Mouse (Mus musculus) left cerebral cortex, postnatal 25 days (tissue): ENCODE results near the gene A630001G21Rik. TPM values are rescaled to one million over a fixed set of nuclear protein-coding genes. Genes with fewer than 3 reads are reported as not detected.

Experiments used
- DNase-seq, 2 experiments: peaks; one replicate each; pipeline ENCODE4 v3.0.0; 2022; ENCODE audit warnings: low spot score in 2 of 2, mixed read lengths in 1 of 2
- intact Hi-C: fragments of 180-260 bp; cut with DNase I; formaldehyde crosslinking; loops from one replicate; pipeline ENCODE4 v1.15.1; 2025
- total RNA-seq, 2 experiments: library from RNA; stranded (reverse); gene quantifications; 2 replicates each; pipeline ENCODE4 v1.2.3; 2021

A630001G21Rik gene
- total RNA-seq, 2 experiments from 2014 or later = 0.25 TPM; not detected in 1

- intact Hi-C loops = loop anchor here (5.0 kb wide), 1 partner anchor 102 kb away; no protein-coding TSS in a partner anchor
- DNase-seq = no peak
Measured at GRCm38 (mm10) chr1:85739819-85740218, 38.6 kb downstream of the A630001G21Rik start.

DNA sequence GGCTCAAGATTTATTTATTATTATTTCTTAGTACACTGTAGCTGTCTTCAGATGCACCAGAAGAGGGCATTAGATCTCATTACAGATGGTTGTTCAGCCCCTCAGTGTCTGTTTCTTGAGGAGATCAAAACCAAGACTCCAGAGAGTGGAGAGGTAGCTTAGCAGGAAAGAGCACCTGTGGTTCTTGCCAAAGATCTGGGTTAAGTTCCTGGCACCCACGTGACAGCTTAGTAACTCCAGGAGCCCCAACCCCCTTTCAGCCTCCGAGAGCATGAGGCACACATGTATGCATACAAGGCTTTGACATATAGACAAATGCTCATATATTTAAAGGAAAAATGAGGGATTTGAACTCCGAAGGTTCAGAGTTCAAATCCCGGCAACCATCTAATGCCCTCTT lies 39.4 kb downstream of the A630001G21Rik start:
- intact Hi-C loops = loop anchor here (5.0 kb wide), 1 partner anchor 103 kb away; no protein-coding TSS in a partner anchor
- no peak for DNase-seq

- intact Hi-C loops = loop anchor here (2.0 to 5.0 kb wide), 2 partner anchors 106 to 156 kb away; no protein-coding TSS in a partner anchor
- DNase-seq = peak; percentile 75 to 76
Measured at GRCm38 (mm10) chr1:85736355-85737184, 41.9 kb downstream of the A630001G21Rik start.

DNA sequence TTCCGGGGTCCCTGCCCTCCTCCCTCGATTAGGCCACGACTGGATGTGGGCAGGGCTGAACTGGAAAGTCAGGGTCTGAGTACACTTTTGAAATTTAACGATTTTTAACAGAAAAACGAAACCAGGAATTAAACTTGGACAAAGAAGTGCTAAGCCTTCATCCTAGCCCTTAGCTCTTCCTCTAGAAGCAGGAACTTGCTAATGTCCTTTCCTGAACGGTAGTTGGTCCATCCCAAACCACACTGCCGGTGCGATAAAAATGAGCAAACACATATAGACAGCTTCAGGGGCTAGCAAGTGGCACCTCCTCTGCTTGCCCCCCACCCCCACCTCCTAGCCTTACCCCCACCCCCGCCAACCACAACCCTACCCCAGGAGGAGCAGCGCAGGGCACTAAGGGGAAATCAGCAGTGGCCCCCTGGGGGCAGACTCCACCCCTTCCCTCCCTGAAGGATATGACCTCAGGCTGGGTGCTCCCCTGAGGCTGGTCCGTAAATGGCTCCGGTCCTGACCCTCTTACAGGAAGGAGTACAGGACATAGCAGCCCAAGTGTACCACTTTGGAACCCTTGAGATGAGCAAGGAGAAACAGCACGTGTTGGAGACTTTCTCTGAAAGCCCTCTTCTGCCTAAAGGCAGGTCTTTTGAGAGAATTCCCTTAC lies 42.9 kb downstream of the A630001G21Rik start:
- DNase-seq = no peak
- intact Hi-C loops = loop anchor here (2.0 to 5.0 kb wide), 2 partner anchors 107 to 155 kb away; no protein-coding TSS in a partner anchor

DNA sequence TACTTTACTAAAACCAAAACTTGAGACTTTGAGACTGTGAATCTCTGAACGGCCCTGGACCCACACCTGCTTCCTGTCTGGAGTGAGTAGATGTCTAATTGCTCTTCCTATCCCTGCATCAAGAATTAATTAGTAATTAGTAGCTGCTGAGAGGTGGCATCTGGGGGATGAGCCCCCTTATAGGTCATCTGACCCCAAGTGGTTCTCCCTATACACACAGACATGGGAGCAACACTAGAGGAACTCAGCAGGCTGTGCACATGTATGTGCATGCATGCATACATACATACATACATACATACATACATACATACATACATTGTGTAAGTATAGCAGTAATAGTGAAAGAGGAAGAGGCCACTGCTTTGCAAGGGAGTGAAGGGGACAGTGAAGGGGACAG lies 43.9 kb downstream of the A630001G21Rik start:
- intact Hi-C loops = no loop called here

GRCm38 (mm10) chr1:85732581-85732980 lies 45.9 kb downstream of the A630001G21Rik start:
- DNase-seq = no peak
- intact Hi-C loops = no loop called here

More for the DNA sequence above, 43.9 kb downstream of the A630001G21Rik start:
- no peak for DNase-seq

GRCm38 (mm10) chr1:85730471-85730870 lies 48.0 kb downstream of the A630001G21Rik start:
- intact Hi-C loops = no loop called here
- DNase-seq = no peak

DNA sequence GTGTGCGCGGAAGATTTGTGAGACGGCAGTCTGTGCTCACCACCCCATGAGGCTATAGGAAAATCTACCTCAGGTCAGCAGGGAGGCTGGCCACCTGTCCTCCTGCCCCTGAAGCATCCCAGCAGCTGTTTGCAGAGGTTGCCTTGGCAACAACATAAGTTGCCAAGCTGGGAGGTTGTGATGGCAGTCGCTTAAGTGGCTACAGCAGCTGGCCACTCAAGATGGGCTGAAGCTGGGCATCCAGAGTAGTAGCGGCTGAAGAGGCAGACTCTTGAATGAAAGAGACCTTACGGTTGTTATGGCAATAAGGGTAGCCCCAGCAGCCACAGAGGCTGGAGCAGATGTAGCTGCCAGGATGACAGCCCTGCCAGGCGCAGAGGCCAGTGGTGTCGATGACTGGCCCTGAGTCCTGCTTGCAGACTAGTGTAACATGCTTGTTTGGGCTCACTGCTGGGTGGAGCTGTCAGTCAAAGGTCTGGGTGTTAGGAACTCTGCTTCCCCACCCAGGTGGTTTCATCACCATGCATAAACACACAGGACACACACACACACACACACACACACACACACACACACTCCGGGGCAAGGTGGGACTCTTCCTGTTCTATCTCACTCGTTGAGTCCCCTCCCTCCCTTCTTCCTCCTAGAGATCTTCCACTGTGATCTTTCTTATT lies 58.1 kb downstream of the A630001G21Rik start:
- no peak for DNase-seq
- intact Hi-C loops = no loop called here

DNA sequence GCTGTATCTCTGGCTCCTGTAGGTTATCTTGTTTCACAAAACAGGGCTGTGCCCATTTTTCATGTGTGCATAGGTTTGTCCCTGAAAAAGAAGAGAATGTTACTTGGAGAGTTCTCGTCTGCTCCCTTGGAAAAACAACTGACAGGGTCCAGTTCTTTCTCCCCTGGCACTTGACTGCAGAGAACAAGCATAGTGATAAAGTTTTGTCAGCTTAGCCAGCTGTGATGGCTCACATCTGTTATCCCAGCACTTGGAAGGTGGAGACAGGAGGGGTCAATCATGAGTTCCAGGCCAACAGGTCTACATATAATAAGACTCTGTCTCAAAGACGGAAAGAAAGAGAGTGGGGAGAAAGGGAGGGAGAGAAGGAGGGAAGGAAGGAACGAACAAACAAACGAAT lies 59.4 kb downstream of the A630001G21Rik start:
- intact Hi-C loops = no loop called here
- no peak for DNase-seq

DNA sequence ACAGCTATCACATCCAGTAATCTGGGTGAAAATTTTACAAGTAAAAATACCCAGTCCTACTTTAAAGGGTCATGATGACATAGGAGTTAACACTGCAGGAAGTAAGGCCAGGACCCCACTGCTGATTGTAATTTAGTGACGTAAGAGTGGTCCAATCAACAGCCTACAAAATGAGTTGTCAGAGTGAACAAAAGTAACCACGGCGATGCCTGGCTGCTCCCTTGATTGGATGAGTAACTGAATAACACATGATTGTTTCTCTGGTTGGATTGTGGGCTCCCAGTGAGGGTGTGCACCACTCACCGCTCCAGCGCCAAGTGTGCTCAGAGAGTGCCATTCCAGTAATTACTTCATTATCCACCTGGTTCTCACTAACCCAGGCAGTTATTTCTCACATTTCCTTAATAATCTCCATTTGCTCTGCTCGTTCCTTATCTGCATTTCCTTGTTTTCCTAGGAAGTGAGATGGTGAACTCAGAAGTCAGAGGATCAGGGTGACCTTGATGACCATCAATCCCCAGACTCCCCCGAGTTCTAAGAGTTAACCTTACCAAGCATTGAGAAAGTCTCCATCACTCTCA lies 61.9 kb downstream of the A630001G21Rik start:
- intact Hi-C loops = no loop called here
- no peak for DNase-seq

- intact Hi-C loops = no loop called here
Measured at GRCm38 (mm10) chr1:85714501-85714900, 63.9 kb downstream of the A630001G21Rik start.

GRCm38 (mm10) chr1:85706754-85707153 lies 71.7 kb downstream of the A630001G21Rik start:
- DNase-seq = no peak
- intact Hi-C loops = no loop called here

More at GRCm38 (mm10) chr1:85714501-85714900, 63.9 kb downstream of the A630001G21Rik start:
- DNase-seq = no peak

DNA sequence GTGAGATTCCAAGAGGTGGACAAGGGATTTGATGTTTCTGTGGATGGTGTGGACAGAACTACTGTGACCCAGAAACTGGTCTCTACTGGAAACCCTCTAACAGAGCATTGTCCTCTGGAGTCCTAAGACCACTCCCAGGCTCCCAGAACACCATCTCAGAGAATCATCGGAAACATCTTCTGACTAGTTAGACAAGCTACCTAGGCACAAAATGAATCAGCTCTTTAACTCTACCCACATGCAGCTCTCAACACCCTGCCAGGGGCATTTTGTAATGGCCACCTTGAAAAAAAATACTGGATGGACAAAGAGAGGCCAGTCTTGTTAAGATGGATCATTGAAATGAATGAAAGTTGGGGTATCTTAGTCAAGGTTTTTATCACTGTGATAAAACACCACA lies 72.9 kb downstream of the A630001G21Rik start:
- intact Hi-C loops = no loop called here
- DNase-seq = no peak

- DNase-seq = peak; percentile 36 to 68
- intact Hi-C loops = no loop called here
Measured at GRCm38 (mm10) chr1:85703245-85704186, 74.9 kb downstream of the A630001G21Rik start.

- intact Hi-C loops = no loop called here
- no peak for DNase-seq
Measured at GRCm38 (mm10) chr1:85702531-85702930, 75.9 kb downstream of the A630001G21Rik start.

DNA sequence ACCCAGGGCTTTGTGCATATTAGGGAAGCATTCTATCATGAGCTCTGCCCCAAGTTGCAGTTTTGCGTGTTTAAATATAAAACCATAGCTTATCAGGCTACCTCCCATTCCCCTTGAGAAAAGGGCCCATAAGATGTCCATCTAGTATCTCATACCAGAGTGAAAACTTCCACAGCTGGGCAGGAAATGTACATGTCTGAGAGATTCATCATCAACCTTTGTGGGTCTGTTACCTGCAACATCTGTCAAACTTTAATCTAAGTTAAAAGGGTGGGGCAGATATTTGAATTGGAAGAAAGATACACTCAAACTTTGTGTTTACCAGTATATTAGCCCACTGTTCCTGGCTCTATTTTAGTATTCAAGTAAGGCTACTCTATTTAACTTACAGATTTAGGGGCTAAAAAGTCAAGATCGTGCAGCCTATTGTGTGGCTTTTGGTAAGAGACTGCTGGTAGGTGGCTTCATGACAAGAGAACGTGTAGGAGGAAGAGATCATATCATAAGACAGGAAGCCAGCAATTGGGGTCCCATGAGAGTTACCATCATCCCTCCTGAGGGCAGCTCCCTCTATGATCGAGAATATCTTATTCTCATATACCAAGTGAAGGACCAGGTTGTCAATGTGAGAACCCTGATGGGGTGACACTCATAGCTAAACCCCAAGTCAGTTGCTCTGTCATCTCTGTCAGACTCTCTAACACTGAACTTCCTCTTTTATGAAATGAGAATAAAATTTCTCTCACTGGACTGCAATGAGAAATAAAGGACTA lies 80.5 kb downstream of the A630001G21Rik start:
- intact Hi-C loops = no loop called here
- DNase-seq = no peak

GRCm38 (mm10) chr1:85695646-85696045 lies 82.8 kb downstream of the A630001G21Rik start:
- intact Hi-C loops = no loop called here

DNA sequence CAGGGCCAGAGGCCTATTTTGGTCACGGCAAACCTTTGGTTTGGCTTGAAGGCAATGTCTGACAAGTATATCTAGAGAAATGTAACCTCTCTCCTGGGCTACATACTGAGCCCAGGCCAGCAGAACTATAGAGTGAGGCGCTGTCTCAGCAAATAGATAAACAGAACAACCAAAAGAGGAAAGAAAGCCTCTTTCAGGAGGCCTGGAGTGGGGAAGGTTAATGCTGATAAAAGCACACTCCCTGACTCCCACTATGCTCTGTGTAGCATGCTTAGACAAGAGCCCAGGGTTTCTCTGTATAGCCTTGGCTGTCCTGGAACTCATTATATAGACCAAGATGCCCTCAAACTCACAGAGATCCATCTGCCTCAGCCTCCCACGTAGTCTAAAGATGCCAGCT lies 85.2 kb downstream of the A630001G21Rik start:
- intact Hi-C loops = no loop called here

More at GRCm38 (mm10) chr1:85695646-85696045, 82.8 kb downstream of the A630001G21Rik start:
- no peak for DNase-seq

More for the DNA sequence above, 85.2 kb downstream of the A630001G21Rik start:
- DNase-seq = no peak
